Comparison of ENCODE assay signal across 8 mouse cellular contexts in genomic region chr16:32682194-32682593, GRCm38 (mm10). TPM values are rescaled to one million over a fixed set of nuclear protein-coding genes. Genes with fewer than 3 reads are reported as not detected.
A peak's percentile ranks its signal among the peaks of the same experiment; 100 is the strongest.
DNase-seq lines count a peak whose midpoint lies in the region; ATAC-seq and TF ChIP-seq lines count a peak whose summit lies in the region.

No protein-coding gene starts in this region.

- H3K4me1 ChIP-seq in G1E (ENCODE audit: insufficient read depth, low read depth, low read length), result peaks cover 36% of the 10 kb centered on the region
- H3K4me1 ChIP-seq in cerebellum, adult 2 months (ENCODE audit: control insufficient read depth, insufficient read depth, low read length), result no peaks in the 10 kb centered on the region
- no peaks in the 10 kb centered on the region for H3K4me1 ChIP-seq in midbrain, embryonic 14.5 days (ENCODE audit: control insufficient read depth, insufficient read depth, low read length)

- TF ChIP-seq CTCF in left cerebral cortex, adult 2 months (IDR thresholded peaks at IDR 0.05), result peak; percentile 79
- TF ChIP-seq CTCF in G1E (IDR thresholded peaks at IDR 0.05; ENCODE audit: low read depth, low read length), result peak; percentile 21; the same call in 1 of the 2 replicates
- TF ChIP-seq CTCF in cerebellum, adult 2 months (IDR thresholded peaks at IDR 0.05; ENCODE audit: borderline replicate concordance, insufficient read depth, low read depth, low read length), result peak; percentile 81

- H3K9ac ChIP-seq in midbrain, embryonic 14.5 days (replicated peaks; ENCODE audit: low read length), result no peak overlapping the region

- WGBS in cerebellum, adult 2 months, result 27% methylated on average over 5 of the region's 5 CpGs
- 30% methylated on average over 5 of the region's 5 CpGs for WGBS in midbrain, embryonic 14.5 days

- no peak for TF ChIP-seq POLR2A in cerebellum, adult 2 months (IDR thresholded peaks at IDR 0.05; ENCODE audit: borderline replicate concordance, insufficient read depth, low read length)

- H3K27ac ChIP-seq in left cerebral cortex, adult 2 months, result no peak overlapping the region
- H3K27ac ChIP-seq in cerebellum, adult 2 months (ENCODE audit: insufficient read depth, low read length), result no peak overlapping the region
- no peak overlapping the region for H3K27ac ChIP-seq in midbrain, embryonic 14.5 days (replicated peaks; ENCODE audit: low read depth, low read length)

- no peaks in the 10 kb centered on the region for H3K9me3 ChIP-seq in G1E (replicated peaks)
- no peaks in the 10 kb centered on the region for H3K9me3 ChIP-seq in midbrain, embryonic 14.5 days (ENCODE audit: control insufficient read depth, low read length)

- peak; percentile 59 to 62 for DNase-seq in left cerebral cortex, adult 2 months (ENCODE audit: extremely low spot score in 1 of 2, low spot score in 2 of 2)
- DNase-seq in left cerebral cortex, adult 8-10 months (ENCODE audit: low spot score in 2 of 2), result no peak
- DNase-seq in G1E (ENCODE audit: low spot score), result no peak
- DNase-seq in cerebellum, adult 2 months, result peak; percentile 64 to 69
- peak; percentile 72 for DNase-seq in gastrocnemius, postnatal 14 days
- peak; percentile 59 for DNase-seq in layer of hippocampus, adult 9-11 months
- peak; percentile 90 for DNase-seq in midbrain, embryonic 14.5 days
- DNase-seq in thymus, postnatal 4 days, result peak; percentile 88

- H3K36me3 ChIP-seq in G1E (replicated peaks), result peaks cover 62% of the 10 kb centered on the region
- H3K36me3 ChIP-seq in midbrain, embryonic 14.5 days (ENCODE audit: control insufficient read depth, insufficient read depth, low read length), result peaks cover 52% of the 10 kb centered on the region

- ATAC-seq in G1E (ENCODE audit: extremely low read depth, insufficient number of reproducible peaks, low FRiP score, poor library complexity, severe bottlenecking), result no peak
- no peak for ATAC-seq in midbrain, embryonic 14.5 days (ENCODE audit: low FRiP score, low TSS enrichment)

- H3K4me2 ChIP-seq in midbrain, embryonic 14.5 days (ENCODE audit: low read length), result no peak overlapping the region

- no peak overlapping the region for H3K4me3 ChIP-seq in left cerebral cortex, adult 2 months
- H3K4me3 ChIP-seq in G1E (ENCODE audit: low read depth, low read length), result no peak overlapping the region
- no peak overlapping the region for H3K4me3 ChIP-seq in cerebellum, adult 2 months (replicated peaks; ENCODE audit: insufficient read depth, low read depth, low read length)
- no peak overlapping the region for H3K4me3 ChIP-seq in midbrain, embryonic 14.5 days (replicated peaks; ENCODE audit: low read depth, low read length)

- intact Hi-C loops in left cerebral cortex, adult 2 months (cut with DNase I), result loop anchor here (1.0 kb wide), 2 partner anchors 23 to 44 kb away; no protein-coding TSS in a partner anchor
- intact Hi-C loops in gastrocnemius, postnatal 14 days (cut with DNase I; ENCODE audit: low total_unique reads), result loop anchor here (2.0 to 10.0 kb wide), 3 partner anchors 23 to 177 kb away; no protein-coding TSS in a partner anchor

- H3K27me3 ChIP-seq in G1E (ENCODE audit: insufficient read depth, low read length), result no peaks in the 10 kb centered on the region
- no peaks in the 10 kb centered on the region for H3K27me3 ChIP-seq in cerebellum, adult 2 months (ENCODE audit: control insufficient read depth, insufficient read depth, low read length)
- H3K27me3 ChIP-seq in midbrain, embryonic 14.5 days (ENCODE audit: control insufficient read depth, insufficient read depth, low read length), result no peaks in the 10 kb centered on the region

RNA-seq across cellular contexts. Expression of gene Tnk2, which starts 38.5 kb away (rescaled TPM):
- 100 to 1,000 TPM; 239 to 244 TPM for total RNA-seq in left cerebral cortex, adult 2 months (2021)
- 100 to 1,000 TPM; 243 to 266 (median 252) TPM for total RNA-seq in left cerebral cortex, adult 8-10 months (2022)
- 27.3 and 31.5 TPM in 2 replicates for total RNA-seq in G1E (2014; fragmentation: Nextera tagmentation)
- total RNA-seq in G1E (2017), result 11.8 and 13.4 TPM in 2 replicates
- 197 and 236 TPM in 2 replicates for polyA plus RNA-seq in G1E (2012)
- polyA plus RNA-seq in cerebellum, adult 2 months (2012; rRNA removed), result 238 and 239 TPM in 2 replicates
- 10 to 100 TPM; 34.6 to 42.8 TPM for total RNA-seq in gastrocnemius, postnatal 14 days (2021)
- polyA plus RNA-seq in midbrain, embryonic 14.5 days (2014; fragmentation: Nextera tagmentation; extraction: Ambion mirVana), result 15.5 and 17.6 TPM in 2 replicates

RNA-seq across cellular contexts. Expression of gene Muc4, which starts 53.5 kb away (rescaled TPM):
- not detected for total RNA-seq in left cerebral cortex, adult 2 months (2021)
- under 1 TPM in 1 of 4 experiments, not detected in 3; 0.05 TPM for total RNA-seq in left cerebral cortex, adult 8-10 months (2022)
- total RNA-seq in G1E (2014; fragmentation: Nextera tagmentation) (not detected in 2 replicates), G1E (2017) (0.11 and 0.17 TPM in 2 replicates)
- not detected in 2 replicates for polyA plus RNA-seq in G1E (2012)
- polyA plus RNA-seq in cerebellum, adult 2 months (2012; rRNA removed), result 0.03 TPM in 1 of 2 replicates, not detected in the other
- under 1 TPM; 0.22 to 0.33 TPM for total RNA-seq in gastrocnemius, postnatal 14 days (2021)
- 0.16 TPM in 1 of 2 replicates, not detected in the other for polyA plus RNA-seq in midbrain, embryonic 14.5 days (2014; fragmentation: Nextera tagmentation; extraction: Ambion mirVana)

Comparison
In these comparisons a context has a peak if more than half of its experiments do, and no peak if none do; other contexts are left out.
1. DNase-seq: peak in left cerebral cortex, adult 2 months (2 of 2), cerebellum, adult 2 months (2 of 2), gastrocnemius, postnatal 14 days (single experiment), layer of hippocampus, adult 9-11 months (single experiment), midbrain, embryonic 14.5 days (single experiment) and thymus, postnatal 4 days (single experiment); none in left cerebral cortex, adult 8-10 months (0 of 2) and G1E (single experiment).
2. CTCF ChIP-seq: peak in every context shown above with its lines; median percentile 81 in cerebellum, adult 2 months; 79 in left cerebral cortex, adult 2 months; 21 in G1E.
3. RNA of gene Tnk2, which starts 38.5 kb away (total RNA-seq): 243 to 266 TPM in left cerebral cortex, adult 8-10 months and 239 to 244 TPM in left cerebral cortex, adult 2 months; 34.6 to 42.8 TPM in gastrocnemius, postnatal 14 days and 11.8 to 31.5 TPM in G1E; every median in the first group is over 4 times any median in the second.